In genomic region chr2:143089866-143090265, GRCm38 (mm10) we compare ENCODE assay signal across 23 mouse cellular contexts. TPM values are rescaled to one million over a fixed set of nuclear protein-coding genes. Genes with fewer than 3 reads are reported as not detected.
A peak's percentile ranks its signal among the peaks of the same experiment; 100 is the strongest.
DNase-seq lines count a peak whose midpoint lies in the region; ATAC-seq and TF ChIP-seq lines count a peak whose summit lies in the region.
"Had no signal": no experiment of that assay in that cellular context is flagged by ENCODE, and none has a peak within 500 bp of the region (broad histone marks: within the 10 kb centered on the region; RNA-seq: fewer than 3 reads in every experiment).

No protein-coding gene starts in this region.

- H3K36me3 ChIP-seq in lung, postnatal 0 days (ENCODE audit: insufficient read depth, low read length), result no peaks in the 10 kb centered on the region
- H3K36me3 ChIP-seq: G1E had no signal

- no peak for TF ChIP-seq CTCF in lung, postnatal 0 days (IDR thresholded peaks at IDR 0.05)

- DNase-seq in heart, adult 11 months, result peak; percentile 64
- DNase-seq in heart, adult 9 months (ENCODE audit: low spot score in 2 of 2), result no peak
- peak; percentile 50 for DNase-seq in R1 (ENCODE audit: low read depth, low spot score)
- peak; percentile 85 for DNase-seq in ZHBTc4 (ENCODE audit: low read depth, low spot score)
- no peak for DNase-seq in lung, postnatal 0 days (ENCODE audit: low spot score)
- no peak for DNase-seq in spleen, postnatal 10 days (ENCODE audit: low spot score in 2 of 2)
- DNase-seq: adrenal gland, adult 2 months; adrenal gland, adult 8-10 months; adrenal gland, postnatal 10 days; adrenal gland, postnatal 14 days; adrenal gland, postnatal 25 days; adrenal gland, postnatal 36 days; B cell, adult 2 months; cerebellum, adult 11 months; cerebellum, adult 11-12 months; cerebellum, adult 18-20 months; cerebellum, adult 2 months; cerebellum, adult 8-10 months had no signal

- TF ChIP-seq EP300 in lung, postnatal 0 days (IDR thresholded peaks at IDR 0.05), result no peak

- H3K4me3 ChIP-seq in lung, postnatal 0 days (ENCODE audit: low read depth, low read length), result no peak overlapping the region

- no peaks in the 10 kb centered on the region for H3K4me1 ChIP-seq in lung, postnatal 0 days (ENCODE audit: insufficient read depth, low read depth, low read length)

- ATAC-seq in lung, postnatal 0 days, result no peak
- ATAC-seq: activated CD4-positive, CD25-positive, alpha-beta regulatory T cell, adult 4 months; CD4-positive, CD25-positive, alpha-beta regulatory T cell, adult 4 months; Patski had no signal

- H3K27me3 ChIP-seq in lung, postnatal 0 days (replicated peaks; ENCODE audit: insufficient read depth, low read length), result no peaks in the 10 kb centered on the region

- WGBS in lung, postnatal 0 days, result 55% methylated on average over 8 of the region's 8 CpGs

- no peak overlapping the region for H3K27ac ChIP-seq in lung, postnatal 0 days (ENCODE audit: low read length)

- no peaks in the 10 kb centered on the region for H3K9me3 ChIP-seq in lung, postnatal 0 days (ENCODE audit: low read length)
- H3K9me3 ChIP-seq: G1E had no signal

- no peak overlapping the region for H3K4me2 ChIP-seq in lung, postnatal 0 days (replicated peaks; ENCODE audit: low read depth, low read length)

- no peak overlapping the region for H3K9ac ChIP-seq in lung, postnatal 0 days (replicated peaks; ENCODE audit: low read depth)

RNA-seq across cellular contexts. Expression of gene Otor, which starts 11.6 kb away (rescaled TPM):
- not detected in 2 replicates for polyA plus RNA-seq in lung, postnatal 0 days (2015; fragmentation: Nextera tagmentation; extraction: Ambion mirVana)
- polyA plus RNA-seq: activated CD4-positive, CD25-positive, alpha-beta regulatory T cell, adult 4 months; adrenal gland, adult 2 months; C2C12; CD4-positive, CD25-positive, alpha-beta regulatory T cell, adult 4 months; cerebellum, adult 2 months; G1E; Patski had no signal

RNA-seq across cellular contexts. Expression of gene Snrpb2, which starts 27.0 kb away (rescaled TPM):
- 51.3 and 53.0 TPM in 2 replicates for polyA plus RNA-seq in lung, postnatal 0 days (2015; fragmentation: Nextera tagmentation; extraction: Ambion mirVana)

Comparison
In these comparisons a context has a peak if more than half of its experiments do, and no peak if none do; other contexts are left out.
1. DNase-seq: peak in heart, adult 11 months (single experiment), R1 (single experiment) and ZHBTc4 (single experiment); none in heart, adult 9 months (0 of 2), lung, postnatal 0 days (single experiment) and spleen, postnatal 10 days (0 of 2).